Mouse (Mus musculus): ENCODE measurements at regions not wholly inside any gene's neighbourhood (a gene's known extent, or its start where the extent isn't known, plus 50 kb on each side); places are given as distances from the start of the nearest gene placed in this dataset.
A peak's percentile ranks its signal among the peaks of the same experiment; 100 is the strongest.

DNA sequence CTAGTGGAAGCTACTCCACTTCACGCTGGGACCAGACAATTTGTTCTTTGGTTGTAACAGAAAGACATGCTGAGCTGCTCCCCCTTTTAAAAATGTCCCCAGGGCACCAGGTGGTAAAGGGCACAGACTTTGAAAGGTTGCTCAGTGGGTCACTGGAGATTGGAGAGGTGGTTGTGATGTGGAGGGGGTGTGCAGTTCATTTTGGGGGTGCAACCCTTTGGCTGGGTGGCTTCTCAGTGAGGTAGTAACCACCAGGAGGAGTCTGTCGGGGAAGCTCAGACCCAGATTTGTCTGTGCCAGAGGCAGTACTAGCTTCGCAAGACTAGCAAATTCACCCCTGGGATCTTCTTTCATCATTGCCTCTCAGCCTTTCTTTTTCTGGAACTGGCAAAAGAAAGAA lies 189.0 kb upstream of the Krr1 start:
- Histone ChIP-seq H3K4me1 (ENCODE audit: insufficient read depth, low read length) (peaks cover 5% of the 10 kb centered on the region), H3K4me2 (ENCODE audit: low read depth, low read length, poor library complexity, severe bottlenecking) (no peak overlapping the region), H3K9me3 (ENCODE audit: low read length) (no peaks in the 10 kb centered on the region), H3K36me3 (ENCODE audit: insufficient read depth, low read length) (no peaks in the 10 kb centered on the region), H3K9ac (replicated peaks; ENCODE audit: low read length, poor library complexity, severe bottlenecking) (no peak overlapping the region), H3K4me3 (ENCODE audit: low read depth, low read length) (no peak overlapping the region), H3K27ac (ENCODE audit: low read depth, low read length) (no peak overlapping the region), H3K27me3 (ENCODE audit: insufficient read depth, low read length) (no peaks in the 10 kb centered on the region)
- DNase-seq (ENCODE audit: low spot score) (no peak), ATAC-seq (ENCODE audit: low FRiP score) (no peak)
- WGBS: 55% methylated on average over 3 of the region's 3 CpGs
- TF ChIP-seq CTCF (IDR thresholded peaks at IDR 0.05): no peak

DNA sequence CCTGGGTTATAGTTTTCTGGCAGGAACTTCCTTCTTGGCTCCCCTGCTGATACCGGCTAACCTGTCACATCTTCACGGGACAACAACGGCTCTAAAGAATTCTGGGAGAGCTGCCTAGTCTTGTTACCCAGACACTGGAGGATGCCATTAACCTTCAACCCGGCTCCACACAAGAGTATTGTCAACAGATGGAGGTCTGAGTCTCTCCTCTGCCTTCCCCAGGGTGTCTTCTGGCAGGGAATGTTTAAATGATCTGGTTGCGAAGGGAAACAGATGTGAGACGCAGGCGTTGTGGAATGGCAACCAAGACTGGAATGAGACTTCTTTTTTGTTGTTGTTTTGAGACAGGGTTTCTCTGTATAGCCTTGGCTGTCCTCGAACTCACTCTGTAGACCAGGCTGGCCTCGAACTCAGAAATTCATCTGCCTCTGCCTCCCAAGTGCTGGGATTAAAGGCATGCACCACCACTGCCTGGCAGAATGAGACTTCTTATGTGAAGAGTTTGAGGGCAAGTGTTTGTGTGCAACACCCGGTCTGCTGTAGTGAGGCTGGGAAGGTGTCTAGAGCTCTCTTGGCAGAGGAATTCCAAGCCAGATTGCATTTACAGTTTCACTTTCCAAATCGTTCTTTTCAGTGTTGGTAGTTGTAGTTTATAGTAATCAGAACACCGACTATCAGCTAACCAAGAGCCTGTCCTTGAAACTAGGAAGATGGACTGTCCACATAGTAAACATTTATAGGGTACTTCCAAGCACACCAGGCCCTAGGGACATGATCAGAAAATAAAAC lies 188.2 kb upstream of the Krr1 start:
- no peaks in the 10 kb centered on the region for H3K36me3 ChIP-seq (ENCODE audit: insufficient read depth, low read length)
- no peaks in the 10 kb centered on the region for H3K9me3 ChIP-seq (ENCODE audit: low read length)
- no peak overlapping the region for H3K27ac ChIP-seq (ENCODE audit: low read depth, low read length)
- DNase-seq (ENCODE audit: low spot score) (no peak), ATAC-seq (ENCODE audit: low FRiP score) (no peak)
- TF ChIP-seq CTCF (IDR thresholded peaks at IDR 0.05): no peak
- peaks cover 5% of the 10 kb centered on the region for H3K4me1 ChIP-seq (ENCODE audit: insufficient read depth, low read length)
- H3K9ac ChIP-seq (replicated peaks; ENCODE audit: low read length, poor library complexity, severe bottlenecking): no peak overlapping the region
- WGBS: 77% methylated on average over 12 of the region's 12 CpGs
- H3K4me2 ChIP-seq (ENCODE audit: low read depth, low read length, poor library complexity, severe bottlenecking): no peak overlapping the region
- H3K27me3 ChIP-seq (ENCODE audit: insufficient read depth, low read length): no peaks in the 10 kb centered on the region
- no peak overlapping the region for H3K4me3 ChIP-seq (ENCODE audit: low read depth, low read length)

DNA sequence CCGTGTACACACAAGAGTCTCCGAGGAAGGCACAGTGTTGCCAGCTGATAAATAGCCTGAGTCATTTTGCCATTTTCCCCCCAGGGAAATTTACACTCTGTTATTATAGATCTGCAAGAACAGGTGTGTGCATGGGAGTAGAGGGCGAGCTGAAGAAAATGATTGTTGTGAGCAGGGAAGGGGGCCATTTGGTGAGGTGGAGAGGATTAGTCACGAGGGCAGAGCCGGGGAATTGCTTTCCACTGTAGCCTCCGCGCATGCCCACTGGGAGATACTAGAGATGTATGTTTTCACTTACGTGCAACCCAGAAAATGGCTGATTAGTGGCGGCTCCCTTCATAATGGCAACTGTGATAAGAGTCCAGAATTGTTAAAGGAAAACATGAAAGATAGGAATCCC lies 185.3 kb upstream of the Krr1 start:
- peaks cover 5% of the 10 kb centered on the region for H3K4me1 ChIP-seq (ENCODE audit: insufficient read depth, low read length)
- H3K4me3 ChIP-seq (ENCODE audit: low read depth, low read length): no peak overlapping the region
- 56% methylated on average over 9 of the region's 9 CpGs for WGBS
- H3K36me3 ChIP-seq (ENCODE audit: insufficient read depth, low read length): no peaks in the 10 kb centered on the region
- ATAC-seq (ENCODE audit: low FRiP score) (peak; percentile 58; the same call in 1 of the 2 replicates), DNase-seq (ENCODE audit: low spot score) (peak; percentile 69)
- no peaks in the 10 kb centered on the region for H3K27me3 ChIP-seq (ENCODE audit: insufficient read depth, low read length)
- no peaks in the 10 kb centered on the region for H3K9me3 ChIP-seq (ENCODE audit: low read length)
- no peak overlapping the region for H3K4me2 ChIP-seq (ENCODE audit: low read depth, low read length, poor library complexity, severe bottlenecking)
- no peak for TF ChIP-seq CTCF (IDR thresholded peaks at IDR 0.05)
- no peak overlapping the region for H3K27ac ChIP-seq (ENCODE audit: low read depth, low read length)
- no peak overlapping the region for H3K9ac ChIP-seq (replicated peaks; ENCODE audit: low read length, poor library complexity, severe bottlenecking)

DNA sequence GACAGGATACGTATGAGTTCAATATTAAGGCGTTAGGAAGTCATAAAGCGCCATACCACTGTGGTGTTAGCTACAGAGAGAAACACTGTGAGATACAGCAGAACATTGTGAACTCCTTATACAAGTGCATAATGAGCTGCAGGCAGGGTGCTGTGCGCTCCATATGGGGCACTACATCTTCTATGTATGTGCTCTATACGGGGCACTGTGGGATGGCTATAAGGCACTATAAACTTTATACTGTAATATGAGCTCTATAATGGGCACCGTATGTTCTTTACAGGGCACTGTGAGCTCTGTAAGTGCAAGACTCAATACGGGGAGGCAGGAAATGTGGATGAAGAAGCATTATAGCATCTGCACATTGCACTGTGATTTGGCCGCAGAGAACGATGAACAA lies 183.2 kb upstream of the Krr1 start:
- no peaks in the 10 kb centered on the region for H3K27me3 ChIP-seq (ENCODE audit: insufficient read depth, low read length)
- H3K4me3 ChIP-seq (ENCODE audit: low read depth, low read length): no peak overlapping the region
- H3K9ac ChIP-seq (replicated peaks; ENCODE audit: low read length, poor library complexity, severe bottlenecking): no peak overlapping the region
- no peak overlapping the region for H3K4me2 ChIP-seq (ENCODE audit: low read depth, low read length, poor library complexity, severe bottlenecking)
- DNase-seq (ENCODE audit: low spot score): no peak
- H3K27ac ChIP-seq (ENCODE audit: low read depth, low read length): no peak overlapping the region
- H3K36me3 ChIP-seq (ENCODE audit: insufficient read depth, low read length): no peaks in the 10 kb centered on the region
- 95% methylated on average over 9 of the region's 9 CpGs for WGBS
- no peak for ATAC-seq (ENCODE audit: low FRiP score)
- no peaks in the 10 kb centered on the region for H3K9me3 ChIP-seq (ENCODE audit: low read length)
- peaks cover 3% of the 10 kb centered on the region; the same call in 1 of the 2 replicates for H3K4me1 ChIP-seq (ENCODE audit: insufficient read depth, low read length)
- no peak for TF ChIP-seq CTCF (IDR thresholded peaks at IDR 0.05)

DNA sequence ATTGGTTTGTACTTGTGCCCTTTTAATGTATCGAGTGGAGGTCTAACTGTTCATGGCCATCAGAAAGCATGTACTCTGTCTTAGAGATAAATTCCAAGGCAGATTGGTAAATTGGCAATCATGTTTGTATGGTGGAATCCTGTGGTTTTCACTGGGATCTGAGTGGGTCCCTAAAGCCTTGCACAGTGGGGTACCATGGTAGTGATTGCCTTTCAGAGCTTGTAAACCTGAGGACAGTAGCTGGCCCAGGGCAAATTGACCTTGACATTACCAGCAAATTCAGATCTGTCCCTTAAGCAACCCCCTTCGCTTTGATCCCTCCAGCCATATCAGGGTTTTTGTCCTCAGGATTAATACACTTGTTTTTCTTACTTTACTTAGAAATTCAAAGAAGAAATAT lies 181.6 kb upstream of the Krr1 start:
- H3K9ac ChIP-seq (replicated peaks; ENCODE audit: low read length, poor library complexity, severe bottlenecking): no peak overlapping the region
- no peak overlapping the region for H3K27ac ChIP-seq (ENCODE audit: low read depth, low read length)
- H3K4me1 ChIP-seq (ENCODE audit: insufficient read depth, low read length): peaks cover 5% of the 10 kb centered on the region; the same call in 1 of the 2 replicates
- no peaks in the 10 kb centered on the region for H3K27me3 ChIP-seq (ENCODE audit: insufficient read depth, low read length)
- no peaks in the 10 kb centered on the region for H3K36me3 ChIP-seq (ENCODE audit: insufficient read depth, low read length)
- DNase-seq (ENCODE audit: low spot score) (no peak), ATAC-seq (ENCODE audit: low FRiP score) (no peak)
- 95% methylated on average over 2 of the region's 2 CpGs for WGBS
- no peak for TF ChIP-seq CTCF (IDR thresholded peaks at IDR 0.05)
- H3K4me3 ChIP-seq (ENCODE audit: low read depth, low read length): no peak overlapping the region
- H3K4me2 ChIP-seq (ENCODE audit: low read depth, low read length, poor library complexity, severe bottlenecking): no peak overlapping the region
- no peaks in the 10 kb centered on the region for H3K9me3 ChIP-seq (ENCODE audit: low read length)

DNA sequence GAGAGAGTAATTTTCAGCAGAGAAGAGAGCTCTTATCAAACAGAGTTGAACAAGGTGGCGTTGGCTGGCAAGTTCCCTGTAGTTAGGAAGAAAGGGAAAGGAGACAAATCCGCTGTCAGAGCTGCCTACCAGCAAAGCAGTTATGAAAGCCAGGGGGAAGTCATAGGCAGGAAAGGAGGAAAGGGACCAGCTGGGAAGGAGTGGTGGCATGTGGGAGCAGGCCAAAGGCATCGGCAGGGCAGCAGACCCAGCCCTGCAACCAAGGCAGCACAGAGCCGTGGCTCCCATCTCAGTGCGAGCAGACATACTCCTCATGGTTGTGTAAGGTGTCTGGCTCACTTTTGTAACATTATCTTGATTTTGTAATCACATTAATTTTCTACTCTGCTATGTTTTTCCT lies 177.4 kb upstream of the Krr1 start:
- no peak overlapping the region for H3K4me2 ChIP-seq (ENCODE audit: low read depth, low read length, poor library complexity, severe bottlenecking)
- no peak overlapping the region for H3K4me3 ChIP-seq (ENCODE audit: low read depth, low read length)
- no peak for TF ChIP-seq CTCF (IDR thresholded peaks at IDR 0.05)
- H3K27me3 ChIP-seq (ENCODE audit: insufficient read depth, low read length): no peaks in the 10 kb centered on the region
- 76% methylated on average over 5 of the region's 5 CpGs for WGBS
- H3K9ac ChIP-seq (replicated peaks; ENCODE audit: low read length, poor library complexity, severe bottlenecking): no peak overlapping the region
- no peaks in the 10 kb centered on the region for H3K9me3 ChIP-seq (ENCODE audit: low read length)
- no peak for ATAC-seq (ENCODE audit: low FRiP score)
- H3K4me1 ChIP-seq (ENCODE audit: insufficient read depth, low read length): 0 out of 2 replicates have a peak, but pooled peaks cover 3% of the 10 kb centered on the region
- DNase-seq (ENCODE audit: low spot score): no peak
- no peak overlapping the region for H3K27ac ChIP-seq (ENCODE audit: low read depth, low read length)
- H3K36me3 ChIP-seq (ENCODE audit: insufficient read depth, low read length): no peaks in the 10 kb centered on the region
